Comparison of ENCODE assay signal across 8 mouse cellular contexts in the genomic region with DNA sequence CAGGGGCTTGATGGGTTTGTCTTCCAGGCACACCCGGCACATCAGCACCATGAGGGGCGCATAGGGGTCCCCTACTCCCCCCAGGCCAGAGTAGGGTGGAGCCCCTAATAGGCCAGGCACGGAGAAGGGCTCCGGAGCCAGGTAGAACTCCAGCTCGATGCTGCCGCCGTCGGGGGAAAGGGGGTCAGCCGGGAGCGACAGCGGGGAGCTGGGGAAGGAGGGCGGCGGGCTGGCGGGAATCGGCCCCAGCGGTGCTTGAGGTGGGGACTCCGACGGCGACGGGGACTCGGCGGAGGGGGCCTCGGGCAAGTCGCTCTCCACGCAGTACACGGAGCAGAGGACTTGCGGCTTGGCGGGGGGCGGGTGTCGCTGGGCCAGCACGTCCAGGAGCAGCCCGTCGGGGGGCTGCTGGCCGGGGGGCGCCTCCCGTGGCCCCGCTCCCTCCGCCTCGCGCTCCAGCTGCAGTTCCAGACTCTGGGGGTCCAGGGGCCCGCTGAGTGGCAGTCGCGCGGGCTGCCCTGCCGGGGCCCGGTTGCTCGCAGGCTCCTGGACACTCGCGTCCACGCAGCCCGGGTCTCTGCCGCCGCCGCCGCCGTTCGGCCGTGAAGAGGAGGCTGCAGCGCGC. TPM values are rescaled to one million over a fixed set of nuclear protein-coding genes. Genes with fewer than 3 reads are reported as not detected.
A peak's percentile ranks its signal among the peaks of the same experiment; 100 is the strongest.
DNase-seq lines count a peak whose midpoint lies in the region; ATAC-seq lines count a peak whose summit lies in the region.

No protein-coding gene starts in this region.

- under 1% methylated on average over 39 of the region's 60 CpGs for WGBS in embryonic facial prominence, embryonic 12.5 days
- WGBS in heart, embryonic 16.5 days = 1% methylated on average over 58 of the region's 60 CpGs

- peaks cover 8% of the 10 kb centered on the region for H3K4me1 ChIP-seq in embryonic facial prominence, embryonic 12.5 days
- peaks cover 21% of the 10 kb centered on the region for H3K4me1 ChIP-seq in heart, embryonic 16.5 days (ENCODE audit: control insufficient read depth, insufficient read depth, low read length)

- peak; percentile 92 for DNase-seq in heart, adult 11 months
- DNase-seq in heart, postnatal 25 days (ENCODE audit: low spot score) = no peak
- peak; percentile 65 for DNase-seq in adrenal gland, postnatal 14 days
- DNase-seq in kidney, postnatal 14 days = peak; percentile 42
- DNase-seq in testis, postnatal 10 days (ENCODE audit: low spot score) = peak; percentile 67

- H3K4me3 ChIP-seq in embryonic facial prominence, embryonic 12.5 days = peak overlapping the region; percentile 72
- H3K4me3 ChIP-seq in heart, embryonic 16.5 days (ENCODE audit: low read length) = peak overlapping the region; percentile 76

- intact Hi-C loops in heart, postnatal 25 days (cut with DNase I) = loop anchor here (10.0 kb wide), 1 partner anchor 764 kb away; the partner anchor contains the start of gene Hey2

- no peaks in the 10 kb centered on the region for H3K9me3 ChIP-seq in embryonic facial prominence, embryonic 12.5 days
- no peaks in the 10 kb centered on the region for H3K9me3 ChIP-seq in heart, embryonic 16.5 days (replicated peaks; ENCODE audit: control insufficient read depth, low read length)

- peak; percentile 65 for ATAC-seq in embryonic facial prominence, embryonic 12.5 days (ENCODE audit: insufficient number of reproducible peaks, insufficient read depth, low FRiP score, low TSS enrichment)
- ATAC-seq in heart, embryonic 16.5 days (replicated peaks; ENCODE audit: extremely low read depth, insufficient read depth, low FRiP score) = peak; percentile 26
- peak; percentile 32 for ATAC-seq in megakaryocyte progenitor cell, adult 5-6 weeks (replicated peaks; ENCODE audit: poor library complexity)

- no peaks in the 10 kb centered on the region for H3K36me3 ChIP-seq in embryonic facial prominence, embryonic 12.5 days
- H3K36me3 ChIP-seq in heart, embryonic 16.5 days (ENCODE audit: control insufficient read depth, insufficient read depth) = no peaks in the 10 kb centered on the region

- no peaks in the 10 kb centered on the region for H3K27me3 ChIP-seq in embryonic facial prominence, embryonic 12.5 days
- H3K27me3 ChIP-seq in heart, embryonic 16.5 days (ENCODE audit: control insufficient read depth, insufficient read depth, low read length) = no peaks in the 10 kb centered on the region; the same call in 1 of the 2 replicates

- H3K9ac ChIP-seq in embryonic facial prominence, embryonic 12.5 days = peak overlapping the region; percentile 98
- peak overlapping the region; percentile 83 for H3K9ac ChIP-seq in heart, embryonic 16.5 days (ENCODE audit: low read length)

- H3K4me2 ChIP-seq in embryonic facial prominence, embryonic 12.5 days (replicated peaks) = peak overlapping the region; percentile 70
- H3K4me2 ChIP-seq in heart, embryonic 16.5 days (ENCODE audit: low read depth, low read length) = peak overlapping the region; percentile 87

- H3K27ac ChIP-seq in embryonic facial prominence, embryonic 12.5 days = peak overlapping the region; percentile 76
- H3K27ac ChIP-seq in heart, embryonic 16.5 days (ENCODE audit: low read length) = peak overlapping the region; percentile 87

RNA-seq across cellular contexts. Expression of gene Rnf217, which starts 0.4 kb away (rescaled TPM):
- 1 to 10 TPM; 3.9 to 4.1 TPM for total RNA-seq in heart, postnatal 25 days (2021)
- total RNA-seq in adrenal gland, postnatal 14 days (2021) = 7.8 and 9.4 TPM in 2 replicates
- polyA plus RNA-seq in embryonic facial prominence, embryonic 12.5 days (2016; fragmentation: Nextera tagmentation; extraction: Ambion mirVana) = 2.2 and 2.3 TPM in 2 replicates
- 0.66 and 0.68 TPM in 2 replicates for polyA plus RNA-seq in heart, embryonic 16.5 days (2015; fragmentation: Nextera tagmentation; extraction: Ambion mirVana)
- 3.6 and 3.7 TPM in 2 replicates for total RNA-seq in megakaryocyte progenitor cell, adult 5-6 weeks (2015)
- 2.5 TPM in 2 replicates for total RNA-seq in megakaryocyte progenitor cell, adult 5-6 weeks (2017)
